Mouse (Mus musculus): Measurements from ENCODE around the gene 2310061I04Rik. TPM values are rescaled to one million over a fixed set of nuclear protein-coding genes. Genes with fewer than 3 reads are reported as not detected.
"Not testable (repeated sequence)": the region's sequence is repeated elsewhere in the genome, so short reads cannot be mapped to it uniquely, and the experiment has no call there.

The 2310061I04Rik gene
- total RNA-seq (2021), result 10 to 100 TPM; 58.9 to 59.3 TPM
- long read RNA-seq, experiment 1, transcript 2310061I04Rik-204 (6 exons, 1,293 nt), result major isoform, 14 of 24 reads
- long read RNA-seq, experiment 1, partial matches to known transcripts, result 1 of 24 reads
- long read RNA-seq, experiment 1, other reads (novel, unspliced or antisense), result 5 of 24 reads
- long read RNA-seq, experiment 2, transcript 2310061I04Rik-204 (6 exons, 1,293 nt), result major isoform, 16 of 34 reads
- long read RNA-seq, experiment 2, transcript 2310061I04Rik-202 (5 exons, 2,081 nt), result minor isoform, 8 of 34 reads
- long read RNA-seq, experiment 2, partial matches to known transcripts, result 5 of 34 reads
- long read RNA-seq, experiment 2, other reads (novel, unspliced or antisense), result 4 of 34 reads

- TF ChIP-seq CTCF (IDR thresholded peaks at IDR 0.05), result no peak; the same call in 1 of the 2 replicates
These were observed at the start of gene 2310061I04Rik for GRCm38 (mm10) chr17:35896781-35897643. Gene 2310061I04Rik, minus strand, starts transcription at chr17:35897431.

GRCm38 (mm10) chr17:35939941-35940340, 42.7 kb upstream of the 2310061I04Rik start:
- intact Hi-C loops (cut with DNase I), result loop anchor here (5.0 to 10.0 kb wide), 3 partner anchors 32 to 252 kb away; partner anchors contain the start of gene H2-T3

More at GRCm38 (mm10) chr17:35896781-35897643, at the start of gene 2310061I04Rik:
- DNase-seq (ENCODE audit: extremely low spot score in 1 of 2, low spot score in 2 of 2), result peak; percentile 92 to 93
- intact Hi-C loops (cut with DNase I), result no loop called here
- peak within 1 kb of the TSS; percentile 89 for H3K4me3 ChIP-seq
- H3K27ac ChIP-seq, result peak within 1 kb of the TSS; percentile 94

GRCm38 (mm10) chr17:35939108-35939507, 41.9 kb upstream of the 2310061I04Rik start:
- no peak overlapping the region for H3K4me3 ChIP-seq
- no peak for DNase-seq (ENCODE audit: extremely low spot score in 1 of 2, low spot score in 2 of 2)
- intact Hi-C loops (cut with DNase I), result loop anchor here (5.0 to 10.0 kb wide), 3 partner anchors 33 to 253 kb away; partner anchors contain the start of gene H2-T3

More at GRCm38 (mm10) chr17:35939941-35940340, 42.7 kb upstream of the 2310061I04Rik start:
- DNase-seq (ENCODE audit: extremely low spot score in 1 of 2, low spot score in 2 of 2), result no peak
- Histone ChIP-seq H3K4me3 (no peak overlapping the region), H3K27ac (no peak overlapping the region)
- no peak for TF ChIP-seq CTCF (IDR thresholded peaks at IDR 0.05)

GRCm38 (mm10) chr17:35937700-35938348, 40.6 kb upstream of the 2310061I04Rik start:
- TF ChIP-seq CTCF (IDR thresholded peaks at IDR 0.05), result peak; percentile 85
- intact Hi-C loops (cut with DNase I), result loop anchor here (1.0 to 10.0 kb wide), 4 partner anchors 34 to 254 kb away; partner anchors contain the start of gene H2-T3
- DNase-seq (ENCODE audit: extremely low spot score in 1 of 2, low spot score in 2 of 2), result no peak
- Histone ChIP-seq H3K27ac (no peak overlapping the region), H3K4me3 (no peak overlapping the region)

More at GRCm38 (mm10) chr17:35939108-35939507, 41.9 kb upstream of the 2310061I04Rik start:
- no peak for TF ChIP-seq CTCF (IDR thresholded peaks at IDR 0.05)
- no peak overlapping the region for H3K27ac ChIP-seq

- DNase-seq (ENCODE audit: extremely low spot score in 1 of 2, low spot score in 2 of 2); H3K4me3 ChIP-seq; H3K27ac ChIP-seq: not testable (repeated sequence)
- intact Hi-C loops (cut with DNase I), result loop anchor here (5.0 to 10.0 kb wide), 3 partner anchors 37 to 257 kb away; partner anchors contain the start of gene H2-T3
These were observed 38.5 kb upstream of the 2310061I04Rik start for GRCm38 (mm10) chr17:35935763-35936162.

GRCm38 (mm10) chr17:35932608-35933007, 35.4 kb upstream of the 2310061I04Rik start:
- H3K27ac ChIP-seq, result no peak overlapping the region
- H3K4me3 ChIP-seq, result no peak overlapping the region
- TF ChIP-seq CTCF (IDR thresholded peaks at IDR 0.05), result no peak
- intact Hi-C loops (cut with DNase I), result loop anchor here (10.0 kb wide), 1 partner anchor 132 kb away; no protein-coding TSS in a partner anchor
- DNase-seq (ENCODE audit: extremely low spot score in 1 of 2, low spot score in 2 of 2), result no peak

GRCm38 (mm10) chr17:35930627-35931026, 33.4 kb upstream of the 2310061I04Rik start:
- no peak for DNase-seq (ENCODE audit: extremely low spot score in 1 of 2, low spot score in 2 of 2)
- Histone ChIP-seq H3K4me3 (no peak overlapping the region), H3K27ac (no peak overlapping the region)
- intact Hi-C loops (cut with DNase I), result loop anchor here (10.0 kb wide), 1 partner anchor 134 kb away; no protein-coding TSS in a partner anchor
- no peak for TF ChIP-seq CTCF (IDR thresholded peaks at IDR 0.05)

- intact Hi-C loops (cut with DNase I), result loop anchor here (5.0 kb wide), 1 partner anchor 38 kb away; the partner anchor contains the start of gene Abcf1
- Histone ChIP-seq H3K4me3 (no peak overlapping the region), H3K27ac (no peak overlapping the region)
- DNase-seq (ENCODE audit: extremely low spot score in 1 of 2, low spot score in 2 of 2), result no peak
- no peak for TF ChIP-seq CTCF (IDR thresholded peaks at IDR 0.05)
These were observed 32.3 kb upstream of the 2310061I04Rik start for GRCm38 (mm10) chr17:35929534-35929933.

- Histone ChIP-seq H3K4me3 (no peak overlapping the region), H3K27ac (no peak overlapping the region)
- intact Hi-C loops (cut with DNase I), result loop anchor here (5.0 kb wide), 1 partner anchor 40 kb away; the partner anchor contains the start of gene Abcf1
- no peak for TF ChIP-seq CTCF (IDR thresholded peaks at IDR 0.05)
- DNase-seq (ENCODE audit: extremely low spot score in 1 of 2, low spot score in 2 of 2), result no peak
These were observed 30.2 kb upstream of the 2310061I04Rik start for GRCm38 (mm10) chr17:35927471-35927870.

GRCm38 (mm10) chr17:35923281-35923680, 26.1 kb upstream of the 2310061I04Rik start:
- no peak overlapping the region for H3K4me3 ChIP-seq
- no peak overlapping the region for H3K27ac ChIP-seq
- no peak for DNase-seq (ENCODE audit: extremely low spot score in 1 of 2, low spot score in 2 of 2)
- intact Hi-C loops (cut with DNase I), result no loop called here
- no peak for TF ChIP-seq CTCF (IDR thresholded peaks at IDR 0.05)

- no peak overlapping the region for H3K4me3 ChIP-seq
- no peak overlapping the region for H3K27ac ChIP-seq
- intact Hi-C loops (cut with DNase I), result no loop called here
- TF ChIP-seq CTCF (IDR thresholded peaks at IDR 0.05), result no peak
- no peak for DNase-seq (ENCODE audit: extremely low spot score in 1 of 2, low spot score in 2 of 2)
These were observed 25.3 kb upstream of the 2310061I04Rik start for GRCm38 (mm10) chr17:35922566-35922965.

Data from left cerebral cortex, adult 2 months (tissue).